Mouse (Mus musculus) lung, postnatal 0 days (tissue): ENCODE measurements at regions not wholly inside any gene's neighbourhood (a gene's known extent, or its start where the extent isn't known, plus 50 kb on each side); places are given as distances from the start of the nearest gene placed in this dataset.

Source experiments
- CTCF ChIP-seq: IDR thresholded peaks from 2 replicates; pipeline ENCODE4 v1.5.1; 2016; ENCODE audit warnings: antibody characterized with exemption, mild to moderate bottlenecking
- EP300 ChIP-seq: IDR thresholded peaks from 2 replicates; pipeline ENCODE4 v1.6.1; 2016; ENCODE audit warnings: antibody characterized with exemption, mild to moderate bottlenecking, control low read depth

- TF ChIP-seq CTCF = no peak
- TF ChIP-seq EP300 = no peak
Observed at GRCm38 (mm10) chr15:8882880-8883539, 84.7 kb upstream of the Ranbp3l start.
